Mouse (Mus musculus) bone marrow, adult 2 months (tissue): ENCODE data around the gene Avp. TPM values are rescaled to one million over a fixed set of nuclear protein-coding genes. Genes with fewer than 3 reads are reported as not detected.

ENCODE experiments used
- H3K27ac ChIP-seq: fragments of 200-500 bp; 2 replicates; pipeline ENCODE4 v1.5.1; 2012; ENCODE audit warnings: low read depth, mild to moderate bottlenecking, control low read depth, inconsistent platforms, low read length; ENCODE audit not compliant: control insufficient read depth, poor library complexity, insufficient read depth
- H3K4me1 ChIP-seq: fragments of 200-500 bp; 2 replicates; pipeline ENCODE4 v1.6.1; 2011; ENCODE audit warnings: low read length; ENCODE audit not compliant: control insufficient read depth, insufficient read depth
- H3K4me3 ChIP-seq: fragments of 200-500 bp; replicated peaks from 2 replicates; pipeline ENCODE3; 2011; ENCODE audit warnings: mild to moderate bottlenecking, low read depth, low read length, control low read depth; ENCODE audit not compliant: control insufficient read depth
- CTCF ChIP-seq: fragments of 200-500 bp; IDR thresholded peaks from 2 replicates; pipeline ENCODE4 v1.5.1; 2011; ENCODE audit warnings: low read length, control low read depth; ENCODE audit not compliant: control insufficient read depth, insufficient read depth
- POLR2A ChIP-seq: fragments of 200-500 bp; IDR thresholded peaks from 2 replicates; pipeline ENCODE4 v1.6.1; 2011; ENCODE audit warnings: low read depth, mild to moderate bottlenecking, control low read depth, low read length, borderline replicate concordance; ENCODE audit not compliant: control insufficient read depth
- WGBS: fragments of 180-500 bp; shearing (Covaris S2); methylation state at CpG from one replicate; pipeline ENCODE4 v1.1.7; 2018; 5-methylcytosine and 5-hydroxymethylcytosine counted together
- polyA plus RNA-seq: library from polyadenylated mRNA; stranded (reverse); fragments of >200 nt; gene quantifications from 2 replicates; pipeline ENCODE4 v1.2.4, GENCODE M21; 2011; ENCODE audit warnings: low replicate concordance; ENCODE audit not compliant: missing spikeins, insufficient read depth, insufficient read length

The Avp gene
- polyA plus RNA-seq, 1 experiment: not detected

DNA sequence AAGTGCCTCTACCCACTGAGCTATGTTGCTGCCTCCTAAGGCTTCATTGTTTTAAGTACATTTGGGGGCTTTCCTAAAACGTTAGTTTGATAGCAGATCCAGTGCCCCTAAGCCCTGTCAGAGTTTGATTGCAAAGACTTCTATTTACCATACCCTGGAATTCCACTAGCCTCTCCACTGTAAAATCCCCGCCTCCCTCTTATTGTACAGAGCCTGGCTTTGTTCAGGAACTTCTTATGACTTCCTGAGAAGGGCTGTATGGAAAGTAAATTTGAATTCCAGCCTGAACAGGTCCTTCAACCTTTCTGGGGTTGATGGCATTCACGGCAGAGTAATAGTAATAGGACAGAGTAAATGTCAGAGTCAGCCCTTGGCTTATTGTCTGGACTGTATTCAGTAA, 45.5 kb downstream of the Avp start:
- Histone ChIP-seq H3K4me1 (peaks cover 10% of the 10 kb centered on the region), H3K4me3 (no peak overlapping the region), H3K27ac (no peak overlapping the region)
- no peak for TF ChIP-seq CTCF
- TF ChIP-seq POLR2A: no peak
- WGBS: 90% methylated on average over 3 of the region's 3 CpGs

DNA sequence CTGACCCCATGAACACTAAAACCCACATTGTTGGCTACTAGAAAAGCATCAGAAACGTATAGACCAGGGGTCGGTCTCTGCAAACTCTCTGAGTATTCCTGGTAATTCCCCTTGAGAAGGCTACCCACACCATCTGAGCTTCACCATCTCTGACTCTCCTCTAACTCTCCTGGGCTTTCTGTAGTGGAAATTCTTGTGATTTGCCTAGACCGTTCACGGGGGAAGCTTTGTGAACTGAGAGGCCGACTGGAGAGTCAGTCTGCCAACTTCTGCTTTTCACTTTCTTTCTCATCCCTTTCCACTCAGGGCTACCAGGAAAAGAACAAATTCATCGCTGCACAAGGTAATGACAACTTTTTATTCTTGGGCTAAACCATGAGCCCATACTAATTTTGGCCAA, 47.3 kb downstream of the Avp start:
- Histone ChIP-seq H3K4me3 (no peak overlapping the region), H3K27ac (no peak overlapping the region), H3K4me1 (peaks cover 5% of the 10 kb centered on the region)
- 56% methylated on average over 6 of the region's 6 CpGs for WGBS
- no peak for TF ChIP-seq POLR2A
- TF ChIP-seq CTCF: no peak

DNA sequence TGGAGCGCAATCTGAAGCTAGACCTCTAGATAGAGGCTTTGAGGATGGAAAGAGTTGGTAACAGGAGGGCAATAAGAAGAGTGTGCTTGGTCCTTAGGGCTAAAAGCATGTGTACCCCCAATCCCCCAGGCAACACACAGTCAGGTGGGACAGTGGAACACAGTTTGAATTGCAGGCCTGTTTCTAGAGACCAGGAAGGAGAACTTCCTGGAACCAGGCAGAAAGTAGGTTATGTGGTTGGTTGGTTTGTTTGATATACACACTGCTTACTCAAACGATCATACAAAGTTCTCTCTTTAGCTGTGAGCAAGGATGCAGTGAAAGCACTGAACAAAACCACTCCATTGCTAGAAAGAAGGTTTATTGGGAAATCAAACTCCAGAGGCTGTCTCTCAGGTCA, 50.2 kb downstream of the Avp start:
- no peaks in the 10 kb centered on the region for H3K4me1 ChIP-seq
- WGBS: 54% methylated on average over 2 of the region's 2 CpGs
- H3K27ac ChIP-seq: no peak overlapping the region
- TF ChIP-seq POLR2A (no peak), CTCF (no peak)
- no peak overlapping the region for H3K4me3 ChIP-seq

Other genes starting within 250 kb of the Avp start
- gene Cpxm1, start 185.0 kb downstream of the Avp start, polyA plus RNA-seq: 10.6 and 11.8 TPM in 2 replicates
- not detected in 2 replicates for gene Gm28372, start 177.3 kb downstream of the Avp start, polyA plus RNA-seq
- not detected in 2 replicates for gene 1700020A23Rik, start 177.3 kb downstream of the Avp start, polyA plus RNA-seq
- not detected in 2 replicates for gene Tmem239, start 176.1 kb downstream of the Avp start, polyA plus RNA-seq
- gene Vps16, start 158.2 kb downstream of the Avp start, polyA plus RNA-seq: 166 and 195 TPM in 2 replicates
- 6.1 and 8.5 TPM in 2 replicates for gene Pced1a, start 157.9 kb downstream of the Avp start, polyA plus RNA-seq
- 25.6 and 33.1 TPM in 2 replicates for gene Ptpra, start 132.3 kb downstream of the Avp start, polyA plus RNA-seq
- 33.2 and 57.4 TPM in 2 replicates for gene Mrps26, start 18.8 kb downstream of the Avp start, polyA plus RNA-seq
- not detected in 2 replicates for gene Oxt, start 6.4 kb downstream of the Avp start, polyA plus RNA-seq
- gene Fastkd5, start 47.5 kb upstream of the Avp start, polyA plus RNA-seq: 2.5 and 3.1 TPM in 2 replicates
- 2.3 and 5.4 TPM in 2 replicates for gene Ubox5, start 47.5 kb upstream of the Avp start, polyA plus RNA-seq
- gene Lzts3, start 60.2 kb upstream of the Avp start, polyA plus RNA-seq: 0.72 and 2.6 TPM in 2 replicates
- gene Ddrgk1, start 82.1 kb upstream of the Avp start, polyA plus RNA-seq: 133 and 165 TPM in 2 replicates
- 34.3 and 42.3 TPM in 2 replicates for gene Itpa, start 85.1 kb upstream of the Avp start, polyA plus RNA-seq
- 0.54 and 2.5 TPM in 2 replicates for gene Slc4a11, start 115.0 kb upstream of the Avp start, polyA plus RNA-seq